Mouse (Mus musculus) kidney, adult 2 months (tissue): ENCODE measurements around the gene Zfp277. TPM values are rescaled to one million over a fixed set of nuclear protein-coding genes. Genes with fewer than 3 reads are reported as not detected.

Source experiments
- DNase-seq: peaks from one replicate; pipeline ENCODE4 v3.0.0; 2021
- H3K27ac ChIP-seq: fragments of 200-500 bp; 2 replicates; pipeline ENCODE4 v1.5.1; 2012; ENCODE audit warnings: low read depth, low read length, control low read depth, inconsistent platforms; ENCODE audit not compliant: insufficient read depth
- H3K27me3 ChIP-seq: fragments of 200-500 bp; replicated peaks from 2 replicates; pipeline ENCODE4 v1.6.1; 2012; ENCODE audit warnings: mild to moderate bottlenecking, moderate library complexity, low read length, inconsistent platforms; ENCODE audit not compliant: control insufficient read depth, insufficient read depth
- H3K36me3 ChIP-seq: fragments of 200-500 bp; 2 replicates; pipeline ENCODE4 v1.6.1; 2012; ENCODE audit warnings: mild to moderate bottlenecking, moderate library complexity, low read length, inconsistent platforms; ENCODE audit not compliant: control insufficient read depth, insufficient read depth
- H3K4me1 ChIP-seq: fragments of 200-500 bp; 2 replicates; pipeline ENCODE4 v1.6.1; 2011; ENCODE audit warnings: low read length; ENCODE audit not compliant: control insufficient read depth, insufficient read depth
- H3K4me3 ChIP-seq: fragments of 200-500 bp; 2 replicates; pipeline ENCODE4 v1.5.1; 2011; ENCODE audit warnings: mild to moderate bottlenecking, low read depth, low read length, control low read depth; ENCODE audit not compliant: insufficient read depth
- CTCF ChIP-seq: fragments of 200-500 bp; conservative IDR thresholded peaks from 2 replicates; pipeline ENCODE4 v1.5.1; 2011; ENCODE audit warnings: low read depth, mild to moderate bottlenecking, control low read depth, low read length, moderate library complexity, mixed read lengths; ENCODE audit not compliant: insufficient read depth, insufficient read length
- POLR2A ChIP-seq: fragments of 200-500 bp; IDR thresholded peaks from one replicate; pipeline ENCODE4 v1.6.1; 2011; ENCODE audit warnings: low read depth, low read length, control low read depth
- WGBS: fragments of 180-500 bp; shearing (Covaris S2); methylation state at CpG from one replicate; pipeline ENCODE4 v1.1.7; 2018; 5-methylcytosine and 5-hydroxymethylcytosine counted together
- polyA plus RNA-seq: library from polyadenylated mRNA; depleted of rRNA; stranded (reverse); fragments of >200 nt; gene quantifications from 2 replicates; pipeline ENCODE4 v1.2.3, GENCODE M21; 2012; rRNA removed

Gene Zfp277
- polyA plus RNA-seq, 1 experiment = 7.3 TPM

DNA sequence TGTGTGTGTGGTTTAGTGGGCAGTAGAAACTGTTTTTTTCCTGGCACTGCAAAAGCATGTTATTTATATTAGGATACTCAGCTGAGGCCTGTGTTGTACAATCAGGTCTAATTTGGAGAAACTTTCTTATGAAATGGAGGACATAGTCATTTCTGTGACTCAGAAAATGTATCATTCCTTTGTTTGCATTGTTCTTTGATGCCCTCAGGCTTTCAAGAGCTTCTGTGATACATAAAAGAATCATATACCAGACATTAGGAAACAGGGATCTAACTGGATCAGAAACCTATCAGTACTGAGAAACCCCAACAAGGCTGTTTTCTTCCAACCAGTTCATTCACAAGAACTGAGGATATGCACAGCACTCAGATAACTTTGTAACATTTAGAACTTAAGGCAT is 170.8 kb downstream of the Zfp277 start:
- H3K27me3 ChIP-seq = no peaks in the 10 kb centered on the region
- TF ChIP-seq CTCF = no peak
- H3K36me3 ChIP-seq = no peaks in the 10 kb centered on the region
- DNase-seq = no peak
- H3K4me3 ChIP-seq = no peak overlapping the region
- H3K27ac ChIP-seq = no peak overlapping the region
- 0 out of 2 replicates have a peak, but pooled peaks cover 3% of the 10 kb centered on the region for H3K4me1 ChIP-seq

- H3K27ac ChIP-seq = no peak overlapping the region
- H3K4me3 ChIP-seq = no peak overlapping the region
- TF ChIP-seq CTCF (no peak), POLR2A (no peak)
- no peaks in the 10 kb centered on the region for H3K4me1 ChIP-seq
- no peaks in the 10 kb centered on the region for H3K27me3 ChIP-seq
- no peaks in the 10 kb centered on the region for H3K36me3 ChIP-seq
- DNase-seq = no peak
- 66% methylated on average over 4 of the region's 4 CpGs for WGBS
Observed at GRCm38 (mm10) chr12:40273339-40273738, 172.4 kb downstream of the Zfp277 start.

DNA sequence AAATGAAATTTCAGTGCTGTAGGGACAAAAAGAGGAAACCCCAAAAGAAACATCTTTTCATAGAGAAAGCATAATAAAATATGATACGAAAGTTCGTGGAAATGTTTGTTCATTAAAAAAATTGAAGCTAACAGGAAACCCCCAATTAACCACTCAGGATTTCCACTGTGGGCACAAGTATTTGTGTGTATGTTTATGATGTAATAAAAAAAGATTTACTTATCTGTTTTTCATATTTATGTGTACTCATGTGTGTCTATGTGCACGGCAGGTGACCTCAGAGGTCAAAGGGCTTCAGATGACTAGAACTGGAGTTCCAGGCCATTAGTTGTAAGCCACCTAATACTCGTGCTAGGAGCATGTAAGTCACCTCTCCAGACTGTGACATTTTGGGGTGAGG is 173.0 kb downstream of the Zfp277 start:
- Histone ChIP-seq H3K4me3 (no peak overlapping the region), H3K36me3 (no peaks in the 10 kb centered on the region), H3K4me1 (no peaks in the 10 kb centered on the region), H3K27me3 (no peaks in the 10 kb centered on the region), H3K27ac (no peak overlapping the region)
- TF ChIP-seq POLR2A (no peak), CTCF (no peak)
- no peak for DNase-seq
- WGBS = 50% methylated on average over 4 of the region's 4 CpGs

GRCm38 (mm10) chr12:40268313-40268712 is 177.4 kb downstream of the Zfp277 start:
- no peaks in the 10 kb centered on the region for H3K27me3 ChIP-seq
- H3K4me3 ChIP-seq = no peak overlapping the region
- H3K36me3 ChIP-seq = no peaks in the 10 kb centered on the region
- H3K27ac ChIP-seq = no peak overlapping the region
- H3K4me1 ChIP-seq = no peaks in the 10 kb centered on the region
- 68% methylated on average over 2 of the region's 2 CpGs for WGBS
- no peak for DNase-seq
- TF ChIP-seq POLR2A = no peak
- TF ChIP-seq CTCF = no peak

Other genes starting within 250 kb of the Zfp277 start
- 0.20 TPM in 1 of 2 replicates, not detected in the other for gene Lsmem1, start 246.4 kb downstream of the Zfp277 start, polyA plus RNA-seq
- 7.9 and 8.2 TPM in 2 replicates for gene Ifrd1, start 197.4 kb downstream of the Zfp277 start, polyA plus RNA-seq
- 4.1 and 4.3 TPM in 2 replicates for gene Dock4, start 50 bp upstream of the Zfp277 start, polyA plus RNA-seq